Mouse (Mus musculus) layer of hippocampus, adult 9-11 months (tissue): ENCODE measurements around the gene Cadm3.
"Not testable (repeated sequence)": the region's sequence is repeated elsewhere in the genome, so short reads cannot be mapped to it uniquely, and the experiment has no call there.

ENCODE experiments used
- DNase-seq: peaks from one replicate; pipeline ENCODE4 v3.0.0; 2022

The Cadm3 gene

DNA sequence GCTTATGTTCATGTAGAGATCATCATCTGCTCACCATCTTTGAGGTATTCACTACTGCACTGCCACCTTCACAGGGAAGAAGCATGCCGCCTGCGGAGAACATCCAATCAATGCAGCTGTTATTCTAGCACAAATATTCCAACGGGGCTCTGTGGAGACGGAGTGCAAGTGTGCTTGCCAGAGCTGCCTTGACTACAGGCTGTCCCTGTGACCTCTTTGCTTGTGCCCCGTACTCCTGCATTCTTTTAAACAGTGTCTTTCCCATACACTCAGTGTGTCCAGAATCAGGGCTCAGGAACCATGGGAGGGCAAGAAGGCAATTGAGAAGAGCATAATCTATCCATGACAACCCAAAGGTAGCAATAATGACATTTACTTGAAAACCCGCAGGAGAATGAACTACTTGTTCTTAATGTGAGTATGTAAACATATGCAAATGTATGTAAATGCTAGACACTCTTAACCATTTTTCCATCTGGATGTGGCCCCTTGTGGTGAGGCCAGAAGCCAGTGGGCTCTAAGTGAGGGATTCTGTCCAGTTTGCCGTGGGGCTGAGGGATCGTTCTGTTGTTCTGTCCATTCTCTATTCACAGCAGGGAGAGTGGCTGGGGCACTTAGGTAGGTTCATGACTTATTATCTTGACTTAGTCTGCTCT lies 45.8 kb downstream of the Cadm3 start:
- DNase-seq, result no peak

GRCm38 (mm10) chr1:173317925-173318477 lies 49.5 kb downstream of the Cadm3 start:
- no peak for DNase-seq

DNA sequence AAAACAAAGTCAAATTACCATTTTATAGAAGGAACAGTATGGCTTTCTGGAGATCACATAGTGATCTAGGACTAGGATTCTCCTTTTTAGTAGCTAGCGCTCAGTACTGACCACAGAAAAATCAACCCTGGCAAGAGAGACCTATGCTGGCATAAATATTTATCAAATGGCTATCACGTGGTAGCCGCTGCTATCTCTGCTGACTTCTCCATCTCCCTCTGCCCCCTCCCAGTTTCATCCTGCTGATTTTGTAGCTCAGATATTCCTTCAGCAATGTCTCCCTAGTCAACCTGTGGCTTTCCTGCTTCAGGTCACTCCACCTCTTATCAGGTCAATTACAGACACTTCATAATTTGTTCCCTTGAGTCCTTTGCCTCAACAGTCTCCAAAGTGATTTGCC lies 51.8 kb downstream of the Cadm3 start:
- no peak for DNase-seq

DNA sequence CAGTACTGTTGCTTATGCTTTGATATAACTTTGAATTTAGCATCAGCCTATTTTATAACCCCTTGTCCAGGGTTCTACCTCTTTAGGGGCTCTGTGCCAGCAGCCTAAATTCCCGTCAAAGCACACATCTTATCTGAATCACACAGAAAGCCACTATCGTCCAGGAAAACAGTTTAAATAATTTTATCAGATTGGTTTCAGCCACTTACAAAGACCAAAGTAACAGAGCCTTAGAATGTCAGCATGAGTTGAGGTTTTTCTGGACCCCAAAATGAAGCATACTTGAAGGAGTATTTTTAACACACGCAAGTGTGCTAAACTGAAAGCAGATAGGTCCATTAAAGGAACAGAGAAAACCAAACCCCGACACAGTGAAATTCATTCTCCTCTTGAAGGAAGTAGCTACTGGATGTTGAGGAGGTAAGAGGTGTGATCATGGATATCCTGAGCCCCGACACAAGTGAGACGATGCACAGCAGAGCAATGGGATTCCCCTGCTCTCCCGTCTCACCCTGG lies 53.9 kb downstream of the Cadm3 start:
- DNase-seq, result not testable (repeated sequence)

DNA sequence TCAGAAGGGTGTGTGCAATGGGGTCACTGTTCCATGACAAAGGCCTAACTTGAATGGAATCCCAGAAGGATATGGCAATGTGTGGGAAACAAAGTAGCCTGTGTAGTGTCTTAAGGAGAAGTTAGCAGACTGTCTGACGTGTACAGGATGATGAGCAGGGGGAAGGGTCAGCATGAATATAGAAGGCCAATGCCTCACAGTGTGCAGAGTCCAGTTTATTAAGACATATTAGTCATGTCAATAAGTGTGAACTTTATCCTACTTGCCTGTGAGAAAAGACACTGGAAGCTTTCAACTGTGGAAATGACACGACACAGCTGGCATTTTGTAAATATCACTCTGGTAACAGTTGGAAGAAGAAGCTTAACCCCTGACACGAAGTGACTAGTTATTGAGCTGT lies 64.7 kb downstream of the Cadm3 start:
- not testable (repeated sequence) for DNase-seq
